Mouse (Mus musculus): ENCODE measurements around the gene Boc.
"Not testable (repeated sequence)": the region's sequence is repeated elsewhere in the genome, so short reads cannot be mapped to it uniquely, and the experiment has no call there.

The Boc gene

DNA sequence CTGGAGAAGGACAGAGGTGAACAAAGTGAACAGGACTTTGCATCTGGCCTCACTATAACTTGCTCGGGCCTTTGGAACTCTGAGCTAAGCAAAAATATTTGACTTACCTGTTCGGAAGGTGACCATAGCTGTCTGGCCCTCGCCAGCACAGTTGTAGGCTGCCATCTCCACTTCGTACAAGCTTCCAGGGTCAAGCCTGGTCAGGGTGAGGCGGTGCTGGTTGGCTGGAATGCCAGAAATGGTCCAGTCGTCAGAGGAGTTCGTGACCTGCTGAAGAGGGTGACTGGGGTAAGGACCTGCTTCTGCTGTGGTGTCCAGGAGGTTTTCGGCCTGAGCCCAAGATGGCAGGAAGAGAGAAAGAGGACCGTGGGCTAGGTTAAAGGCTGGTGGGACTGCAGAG is 66.0 kb downstream of the Boc start:
- no peak for DNase-seq (ENCODE audit: extremely low spot score, low read depth, low spot score)

- no peak for DNase-seq (ENCODE audit: extremely low spot score, low read depth, low spot score)
Measured at GRCm38 (mm10) chr16:44492151-44492550, 66.5 kb downstream of the Boc start.

- no peak for DNase-seq (ENCODE audit: extremely low spot score, low read depth, low spot score)
Measured at GRCm38 (mm10) chr16:44491051-44491450, 67.6 kb downstream of the Boc start.

GRCm38 (mm10) chr16:44487194-44487593 is 71.5 kb downstream of the Boc start:
- DNase-seq (ENCODE audit: extremely low spot score, low read depth, low spot score) = no peak

- no peak for DNase-seq (ENCODE audit: extremely low spot score, low read depth, low spot score)
Measured at GRCm38 (mm10) chr16:44486612-44487011, 72.1 kb downstream of the Boc start.

GRCm38 (mm10) chr16:44485691-44486090 is 73.0 kb downstream of the Boc start:
- DNase-seq (ENCODE audit: extremely low spot score, low read depth, low spot score) = no peak

- DNase-seq (ENCODE audit: extremely low spot score, low read depth, low spot score) = no peak
Measured at GRCm38 (mm10) chr16:44484831-44485230, 73.9 kb downstream of the Boc start.

GRCm38 (mm10) chr16:44484079-44484478 is 74.6 kb downstream of the Boc start:
- peak; percentile 69 for DNase-seq (ENCODE audit: extremely low spot score, low read depth, low spot score)

GRCm38 (mm10) chr16:44481599-44482593 is 76.8 kb downstream of the Boc start:
- DNase-seq (ENCODE audit: extremely low spot score, low read depth, low spot score) = no peak

DNA sequence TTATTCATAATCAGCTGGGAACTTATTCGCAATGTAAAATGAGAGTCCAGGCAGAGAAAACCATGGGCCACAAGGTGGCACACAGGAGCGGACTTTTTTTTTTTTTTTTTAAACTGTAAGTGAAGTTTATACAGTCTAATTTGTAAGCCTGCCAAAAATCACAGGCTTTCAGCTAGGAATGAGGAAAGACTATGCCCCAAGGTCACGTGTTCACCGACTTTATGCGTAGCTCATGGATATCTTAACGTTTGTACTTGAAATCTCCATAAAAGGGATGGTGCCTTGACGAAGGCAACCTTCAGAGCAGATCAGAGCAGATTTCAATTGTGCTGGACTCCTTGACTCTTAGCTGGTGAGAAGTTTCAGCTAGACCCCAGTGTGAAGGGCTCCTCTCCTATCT is 78.1 kb downstream of the Boc start:
- no peak for DNase-seq (ENCODE audit: extremely low spot score, low read depth, low spot score)

DNA sequence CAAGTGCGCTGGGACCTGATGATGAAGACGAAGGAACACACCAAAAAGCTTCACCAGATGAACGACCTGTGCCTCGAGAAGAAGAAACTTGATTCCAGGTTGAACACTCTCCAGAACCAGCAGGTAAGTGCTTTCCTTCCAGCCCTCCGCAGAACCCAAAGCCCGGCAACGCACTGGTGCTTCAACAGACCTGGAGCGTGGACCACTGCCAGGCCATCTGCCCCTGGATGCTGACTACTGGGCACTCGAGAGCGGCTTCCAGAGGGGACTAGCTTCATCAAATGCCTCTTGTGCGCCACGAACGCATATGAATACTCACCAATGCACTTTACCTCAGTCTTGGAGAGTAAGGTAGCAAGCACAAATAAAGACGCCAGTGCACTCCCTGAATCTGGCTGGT is 78.8 kb downstream of the Boc start:
- DNase-seq (ENCODE audit: extremely low spot score, low read depth, low spot score) = no peak

GRCm38 (mm10) chr16:44478767-44479166 is 79.9 kb downstream of the Boc start:
- no peak for DNase-seq (ENCODE audit: extremely low spot score, low read depth, low spot score)

- no peak for DNase-seq (ENCODE audit: extremely low spot score, low read depth, low spot score)
Measured at GRCm38 (mm10) chr16:44475682-44476375, 82.9 kb downstream of the Boc start.

DNA sequence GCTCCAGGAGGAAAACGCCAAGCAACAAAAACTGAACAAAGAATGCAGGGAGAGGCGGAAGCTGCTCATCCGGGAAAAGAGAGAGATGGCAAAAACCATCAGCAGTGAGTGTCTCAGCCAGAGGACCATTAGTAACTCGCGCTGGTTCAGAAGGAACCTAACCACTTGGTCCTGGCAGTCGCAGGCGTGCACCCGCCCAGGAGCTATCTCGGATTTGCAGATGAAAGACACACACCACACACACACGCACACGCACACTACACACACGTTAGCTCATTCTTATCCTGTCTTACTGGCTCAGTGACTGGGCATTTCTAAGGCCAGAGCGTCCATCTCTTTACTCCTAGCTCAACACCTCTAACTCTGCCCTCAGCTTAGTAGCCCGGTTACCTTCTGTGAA is 83.4 kb downstream of the Boc start:
- DNase-seq (ENCODE audit: extremely low spot score, low read depth, low spot score) = no peak

DNA sequence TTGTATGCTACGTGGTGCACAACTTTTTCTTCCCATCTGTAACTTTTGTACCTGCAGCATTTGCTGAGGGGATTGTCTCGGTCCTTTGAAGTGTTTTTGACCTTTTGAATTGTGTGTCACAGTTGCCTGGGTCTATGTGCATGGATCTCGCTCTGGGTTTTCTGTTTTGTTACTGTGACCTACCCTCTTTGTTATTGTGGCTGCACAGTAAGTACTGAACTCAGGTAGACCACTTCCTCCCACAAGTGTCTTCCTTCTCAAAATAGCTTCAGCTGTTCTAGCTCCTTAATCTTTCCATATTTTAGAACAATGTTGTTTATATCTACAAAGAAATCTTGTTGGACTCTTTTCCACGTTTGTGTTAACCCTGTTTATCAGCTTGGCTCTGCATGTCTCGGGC is 97.8 kb downstream of the Boc start:
- DNase-seq (ENCODE audit: extremely low spot score, low read depth, low spot score) = no peak

GRCm38 (mm10) chr16:44458826-44459225 is 99.9 kb downstream of the Boc start:
- DNase-seq (ENCODE audit: extremely low spot score, low read depth, low spot score) = no peak

DNA sequence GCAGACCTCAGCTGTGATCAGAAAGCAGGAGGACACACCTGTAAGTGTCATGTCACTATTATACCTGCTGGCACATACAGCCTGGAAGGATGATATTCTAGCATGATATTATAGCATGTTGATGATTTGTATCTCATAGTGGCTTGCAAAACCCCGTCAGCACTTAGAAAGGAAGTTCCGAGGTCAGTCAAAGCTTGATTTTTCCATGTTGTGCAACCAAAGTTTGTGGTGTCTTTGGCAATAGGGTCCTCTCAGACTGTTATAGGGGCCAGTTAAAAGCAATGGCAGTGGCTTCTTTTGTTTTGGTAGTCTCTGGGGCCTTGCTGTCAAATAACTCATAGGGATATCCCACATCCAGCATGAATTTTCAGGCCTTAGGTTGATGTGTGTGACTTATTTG is 100.8 kb downstream of the Boc start:
- no peak for DNase-seq (ENCODE audit: extremely low spot score, low read depth, low spot score)

- DNase-seq (ENCODE audit: extremely low spot score, low read depth, low spot score) = not testable (repeated sequence)
Measured at GRCm38 (mm10) chr16:44441913-44442312, 116.8 kb downstream of the Boc start.

DNA sequence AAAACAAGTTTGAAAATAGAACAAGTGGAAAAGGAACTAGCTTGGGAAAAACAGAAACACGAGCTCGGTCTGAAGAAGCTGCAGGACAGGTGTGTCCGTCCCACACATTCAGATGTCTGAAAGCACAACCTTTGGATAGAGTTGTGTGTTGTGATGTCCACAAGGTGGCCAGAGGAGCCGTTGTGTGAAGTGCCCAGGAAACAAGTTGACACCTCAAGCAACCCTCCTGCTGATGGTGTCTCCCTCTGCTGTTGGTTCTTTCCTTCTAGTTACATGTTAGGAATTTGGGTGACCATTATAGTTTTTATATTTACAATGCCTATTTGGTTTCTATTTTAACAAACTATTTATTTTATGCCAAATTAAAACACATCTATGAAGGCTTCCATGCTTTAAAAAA is 123.2 kb downstream of the Boc start:
- DNase-seq (ENCODE audit: extremely low spot score, low read depth, low spot score) = no peak
